Mouse (Mus musculus): Measurements from ENCODE around the gene Sbf1.

Sbf1 gene

DNA sequence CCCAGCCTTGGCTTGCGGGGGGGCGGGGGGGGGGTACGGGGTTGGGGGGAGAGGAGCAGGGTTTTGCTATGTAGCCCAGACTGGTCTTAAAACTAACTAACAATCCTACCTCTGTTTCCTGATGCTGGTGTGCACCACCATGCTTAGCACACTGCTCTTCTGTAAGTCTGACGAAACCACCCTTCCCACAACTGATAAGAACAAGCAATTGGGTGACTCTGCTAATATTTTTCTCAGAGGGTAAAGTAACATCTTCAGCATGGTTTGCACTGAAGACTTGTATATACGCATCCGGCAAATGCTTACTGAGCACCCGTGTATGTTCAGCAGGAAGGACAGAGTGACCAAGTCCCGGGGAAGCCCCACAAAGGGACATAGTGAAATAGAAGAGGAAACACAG is 6.2 kb upstream of the Sbf1 start:
- no peak for DNase-seq (ENCODE audit: low read depth, low spot score)

DNA sequence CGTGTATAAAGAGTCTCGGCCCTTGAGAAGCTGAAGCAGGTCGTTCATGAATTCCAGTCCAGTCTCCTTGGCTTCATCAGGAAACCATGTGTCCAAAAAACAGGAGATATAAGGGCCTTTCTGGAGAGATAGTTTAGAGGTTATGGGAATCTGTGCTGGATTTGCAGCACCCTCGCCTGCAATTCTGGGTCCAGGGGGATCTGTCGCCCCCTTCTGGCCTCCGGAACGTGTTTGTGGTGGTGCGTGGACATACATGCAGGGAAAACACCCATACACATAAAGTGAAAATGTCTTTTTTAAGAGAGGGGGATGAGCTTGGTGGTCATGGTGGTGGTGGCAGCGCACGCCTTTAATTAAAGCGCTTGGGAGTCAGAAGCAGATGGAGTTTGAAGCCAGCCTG is 1.0 kb upstream of the Sbf1 start:
- no peak for DNase-seq (ENCODE audit: low read depth, low spot score)

DNA sequence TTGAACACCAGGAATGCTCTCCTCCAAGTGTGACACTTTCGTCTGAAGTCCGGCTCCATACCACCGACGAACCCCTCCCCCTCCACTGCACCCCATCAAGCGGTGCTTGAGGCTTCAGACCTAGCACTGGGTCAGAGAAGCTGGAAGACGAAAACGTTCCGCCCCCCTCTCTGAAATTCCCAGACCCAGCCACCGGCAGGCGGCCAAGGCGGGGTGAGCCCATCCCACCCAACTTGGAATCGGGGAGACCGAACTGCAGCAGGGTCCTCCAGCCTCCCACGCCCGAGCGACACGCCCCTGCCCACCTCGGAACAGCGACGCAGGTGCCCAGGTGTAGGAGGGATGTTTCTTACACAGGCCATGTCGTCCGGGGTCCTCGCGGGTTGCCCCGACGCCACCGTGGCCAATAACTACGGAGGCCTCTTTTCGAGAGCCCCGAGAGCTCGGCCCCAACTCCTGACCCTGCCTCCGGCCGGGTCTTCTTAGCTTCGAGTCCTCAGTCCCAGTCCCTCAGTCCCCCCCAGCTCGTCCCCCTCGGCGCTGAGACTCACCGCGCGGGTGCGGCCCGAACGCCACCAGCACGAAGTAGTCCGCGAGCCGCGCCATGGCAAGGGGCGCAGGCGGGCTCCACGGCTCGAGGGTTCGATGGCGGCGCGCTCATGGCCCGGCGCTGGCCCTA is 461 bp downstream of the Sbf1 start:
- no peak for DNase-seq (ENCODE audit: low read depth, low spot score)

DNA sequence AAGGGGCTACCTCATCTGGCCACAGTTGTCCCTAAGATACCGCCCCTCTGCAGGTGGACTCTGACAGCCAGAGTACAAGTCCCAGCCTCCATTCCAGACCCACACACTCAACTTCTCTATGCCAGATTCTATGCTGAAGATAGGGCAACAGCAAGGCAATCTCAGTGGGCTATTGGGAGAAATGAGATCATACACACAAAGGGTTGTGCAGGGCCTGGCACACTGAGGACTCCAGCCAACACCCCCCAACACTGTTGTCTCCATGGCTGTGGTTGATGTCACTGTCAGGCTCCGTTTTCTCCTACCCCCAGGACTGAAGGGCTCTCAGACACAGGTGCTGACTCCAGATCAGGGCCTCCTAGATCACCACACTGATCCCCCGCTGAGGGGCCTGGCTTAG is 1.0 kb downstream of the Sbf1 start:
- DNase-seq (ENCODE audit: low read depth, low spot score), result no peak

DNA sequence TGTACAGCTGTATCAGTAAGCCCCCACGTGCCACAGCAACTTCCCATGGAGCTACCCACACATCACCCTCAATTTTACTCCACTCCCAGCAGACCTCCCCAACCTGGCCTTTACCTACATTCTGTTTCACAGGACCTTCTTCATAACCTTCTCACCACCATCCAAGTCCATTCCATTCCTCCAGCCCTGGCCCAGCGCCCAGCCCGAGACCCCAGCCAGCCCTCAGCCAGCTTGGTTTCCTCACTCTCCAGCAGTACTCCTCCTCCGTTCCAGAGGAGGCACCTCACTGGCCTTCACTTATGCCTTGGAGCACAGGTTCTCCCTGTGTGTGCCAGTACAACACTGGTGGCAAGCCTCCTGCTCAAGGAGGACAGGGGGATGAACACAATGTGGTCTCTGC is 1.8 kb downstream of the Sbf1 start:
- DNase-seq (ENCODE audit: low read depth, low spot score), result no peak

DNA sequence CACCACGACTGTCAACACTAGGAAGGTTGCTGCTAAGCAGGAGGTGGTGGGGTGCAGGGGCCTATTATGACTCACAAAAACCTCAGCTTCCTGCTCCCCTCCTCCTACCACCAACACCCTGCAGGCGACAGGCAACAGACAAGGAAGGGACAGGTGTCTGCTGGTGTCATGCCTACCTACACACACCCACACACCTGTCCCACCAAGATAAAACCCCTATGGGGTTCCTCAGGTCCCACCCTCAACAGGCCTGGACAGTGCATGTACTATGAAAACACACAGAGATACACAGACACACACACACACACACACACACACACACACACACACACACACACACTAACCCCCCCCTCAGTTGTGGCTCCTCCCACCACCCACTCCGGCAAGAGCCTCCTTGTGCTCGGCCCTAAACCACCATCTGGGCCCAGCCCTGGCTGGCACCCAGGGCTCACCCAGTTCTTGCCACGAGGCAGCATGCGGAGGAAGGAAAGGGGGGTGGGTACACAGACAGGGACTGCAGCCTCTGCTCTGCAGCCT is 5.1 kb downstream of the Sbf1 start:
- no peak for DNase-seq (ENCODE audit: low read depth, low spot score)

DNA sequence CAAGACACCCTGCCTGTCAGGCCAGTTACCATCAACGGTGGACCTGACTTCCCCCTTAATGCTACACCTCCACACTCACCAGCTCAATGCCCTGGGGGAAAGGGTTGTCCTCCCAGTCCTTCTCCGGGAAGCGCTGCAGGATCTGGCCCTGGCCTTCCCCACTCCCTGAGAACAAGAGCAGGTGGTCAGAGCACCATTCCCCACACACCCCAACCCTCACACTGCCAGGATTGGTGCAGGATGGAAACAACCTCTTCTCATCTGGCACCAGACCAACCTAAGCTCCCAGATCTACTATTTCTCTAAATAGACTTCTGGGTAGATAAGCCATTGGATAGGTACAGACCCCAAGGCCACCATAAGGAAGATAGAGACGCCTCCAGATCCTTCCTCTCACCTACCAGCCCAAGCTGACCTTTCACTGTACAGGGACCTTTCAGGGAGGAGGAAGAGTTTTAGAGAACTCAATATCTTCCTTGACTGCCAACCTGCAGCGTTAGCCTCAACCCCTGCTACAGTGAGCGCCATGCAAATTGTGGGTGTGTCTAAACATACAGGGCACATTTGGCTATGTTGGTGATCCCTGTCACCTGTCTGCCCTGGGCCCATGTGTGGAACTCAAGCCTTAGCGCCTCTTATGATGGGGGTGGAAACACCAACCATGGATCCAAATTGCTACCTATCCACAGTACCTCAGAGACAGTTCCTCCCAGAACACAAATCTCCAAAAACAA is 6.5 kb downstream of the Sbf1 start:
- no peak for DNase-seq (ENCODE audit: low read depth, low spot score)

DNA sequence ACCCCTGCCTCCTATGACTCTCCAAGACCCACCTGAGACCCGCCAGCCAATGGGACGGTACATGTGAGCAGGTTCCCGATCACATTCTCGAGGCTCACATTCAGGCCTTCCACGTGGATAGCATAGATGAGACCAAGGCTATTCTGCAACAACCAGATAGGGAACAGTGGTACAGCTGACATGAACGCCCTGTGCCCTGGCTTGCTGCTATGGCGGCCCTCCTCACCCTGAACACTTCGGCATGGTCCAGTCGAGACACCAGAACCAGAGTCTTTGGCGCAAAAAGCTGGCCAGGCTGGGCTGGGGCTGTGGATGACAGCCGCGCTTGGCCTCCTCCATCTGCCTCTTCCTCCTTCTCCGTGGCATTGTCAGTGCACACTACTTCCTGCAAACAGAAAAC is 7.7 kb downstream of the Sbf1 start:
- no peak for DNase-seq (ENCODE audit: low read depth, low spot score)

DNA sequence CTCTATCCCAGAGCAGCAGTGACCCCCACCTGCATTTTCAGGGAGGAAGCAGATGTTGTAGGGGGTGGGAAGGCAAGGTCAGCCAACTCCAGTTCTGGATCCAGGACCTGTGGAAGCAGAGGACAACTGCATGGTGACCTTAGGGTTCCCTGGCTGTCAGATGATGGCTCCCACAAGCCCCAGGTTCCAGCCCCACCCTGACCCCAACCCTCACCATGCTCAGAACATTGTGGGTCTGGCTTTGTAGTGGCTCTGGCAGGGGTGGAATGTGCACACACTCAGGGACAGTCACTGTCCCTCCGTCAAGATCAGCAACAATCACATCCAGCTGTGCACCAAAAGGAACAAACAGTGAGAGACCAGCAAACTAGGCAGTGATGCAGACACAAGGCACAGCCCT is 9.1 kb downstream of the Sbf1 start:
- DNase-seq (ENCODE audit: low read depth, low spot score), result no peak

DNA sequence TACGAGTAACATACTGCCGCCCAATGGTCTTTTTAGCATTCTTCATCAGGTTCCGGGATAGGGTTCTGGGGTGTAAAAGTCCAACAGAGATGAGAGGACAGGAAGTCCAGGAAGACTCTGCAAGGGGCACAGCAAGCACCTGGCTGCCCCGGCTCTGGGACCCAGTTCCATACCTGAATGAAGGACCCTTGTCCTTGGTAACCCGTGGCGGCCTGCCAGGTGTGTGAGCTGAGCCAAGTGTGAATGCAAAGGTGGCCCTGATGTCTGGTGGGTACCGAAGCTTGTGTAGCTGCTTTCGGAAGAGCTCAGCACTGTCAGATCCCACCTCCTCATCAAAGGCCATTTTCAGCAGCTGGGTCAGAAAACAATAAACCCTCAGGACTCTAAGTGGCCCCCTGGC is 14.5 kb downstream of the Sbf1 start:
- DNase-seq (ENCODE audit: low read depth, low spot score), result no peak

DNA sequence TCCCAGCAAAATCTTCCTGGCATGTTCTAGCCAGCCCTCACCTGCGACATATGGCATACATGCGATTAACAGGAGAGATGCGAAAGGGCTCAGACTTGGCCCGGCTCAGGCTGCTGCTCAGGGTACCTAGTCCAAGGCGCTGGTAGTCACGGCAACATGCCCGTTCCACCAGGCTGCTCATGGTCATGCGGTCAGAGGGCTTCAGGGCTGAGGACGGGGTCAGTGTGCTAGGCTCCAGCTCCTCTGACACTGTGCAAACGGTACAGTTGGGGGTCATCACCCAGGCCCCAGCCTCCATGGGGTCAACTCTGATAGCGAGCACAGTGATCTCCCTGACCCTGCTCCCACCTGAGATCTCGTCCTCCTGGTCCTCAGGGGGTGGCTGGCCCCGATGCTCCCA is 14.9 kb downstream of the Sbf1 start:
- no peak for DNase-seq (ENCODE audit: low read depth, low spot score)

DNA sequence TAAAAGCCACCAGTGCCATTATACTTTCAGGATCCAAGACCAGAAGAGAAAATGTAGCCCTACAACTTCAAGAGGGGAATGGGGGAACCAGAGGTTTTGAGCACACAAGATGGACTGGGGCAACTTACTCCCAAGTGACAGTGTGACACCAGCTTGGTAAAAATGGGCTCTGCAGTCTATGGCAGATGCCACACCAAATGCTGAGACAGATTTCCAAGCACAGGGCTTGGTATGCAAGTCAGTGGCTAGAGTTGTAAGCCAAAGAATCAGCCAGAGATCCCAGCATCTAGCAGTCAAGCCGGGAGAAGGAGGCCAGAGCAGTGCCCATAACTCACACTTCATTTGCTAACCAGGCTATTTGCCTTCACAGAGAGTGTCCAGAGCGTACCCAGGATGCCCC is 17.4 kb downstream of the Sbf1 start:
- DNase-seq (ENCODE audit: low read depth, low spot score), result no peak

DNA sequence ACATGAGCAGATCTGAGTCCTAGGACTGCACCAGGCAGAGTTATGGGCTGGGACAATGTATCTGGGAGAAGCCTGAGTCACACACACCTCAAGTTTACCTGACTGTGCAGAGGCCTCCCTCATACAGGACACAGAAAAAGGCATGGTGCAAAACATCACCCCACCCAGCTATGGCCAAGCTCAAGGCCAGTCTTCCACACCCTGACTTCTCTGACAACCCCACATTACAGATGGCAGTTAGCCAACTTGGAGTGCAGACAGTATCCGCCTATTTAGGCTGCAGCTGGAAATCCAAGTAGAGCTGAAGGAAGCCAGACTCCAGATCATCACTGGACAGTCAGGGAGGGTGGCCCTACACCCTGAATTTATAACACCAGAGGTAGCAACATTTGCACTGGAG is 18.6 kb downstream of the Sbf1 start:
- no peak for DNase-seq (ENCODE audit: low read depth, low spot score)

DNA sequence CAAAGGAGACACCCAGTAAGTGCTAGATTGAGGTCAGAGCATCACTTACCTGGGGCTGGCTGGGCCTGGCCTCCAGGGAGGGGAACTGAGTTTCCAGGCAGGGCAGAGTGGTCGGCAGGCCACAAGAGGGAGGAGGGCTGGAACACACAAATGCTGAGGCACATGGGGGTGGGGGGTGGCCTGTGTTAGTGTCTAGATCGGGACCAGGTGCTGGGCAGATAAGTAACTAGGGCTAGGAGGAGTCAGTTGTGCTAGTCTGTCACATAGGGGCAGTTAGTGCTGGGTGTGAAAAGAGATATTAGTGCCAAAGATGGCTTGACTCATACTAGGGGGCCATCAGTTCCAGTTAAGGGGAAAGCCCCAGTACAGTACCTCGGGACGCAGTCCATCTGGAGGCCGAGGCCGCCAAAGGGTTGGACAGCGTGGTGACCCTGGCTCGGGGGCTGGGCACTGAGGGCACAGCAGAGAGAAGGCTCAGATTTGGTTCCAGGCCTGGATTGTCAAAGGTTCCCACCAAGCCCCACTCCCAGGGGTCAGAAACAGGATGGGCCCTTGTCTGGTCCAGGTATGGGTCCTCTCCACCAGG is 19.4 kb downstream of the Sbf1 start:
- DNase-seq (ENCODE audit: low read depth, low spot score), result no peak

DNA sequence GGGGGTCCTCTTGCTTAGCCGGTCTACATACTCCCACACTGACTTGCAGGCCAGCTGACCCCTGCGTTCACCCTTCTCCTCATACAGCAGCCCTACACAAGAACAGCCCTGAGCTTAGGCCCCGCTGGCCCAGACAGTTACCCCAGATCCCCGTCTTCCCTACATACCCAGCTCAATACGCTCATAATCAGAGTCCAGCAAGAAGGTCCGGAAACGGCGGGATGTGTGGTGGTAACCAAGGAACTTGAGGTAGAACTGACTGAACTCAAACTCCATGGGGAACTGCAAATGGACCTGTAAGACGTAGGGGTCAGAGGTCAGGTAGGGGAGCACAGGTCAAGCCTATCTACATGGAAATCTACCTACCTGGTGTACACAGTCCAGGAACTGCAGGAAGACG is 21.3 kb downstream of the Sbf1 start:
- DNase-seq (ENCODE audit: low read depth, low spot score), result no peak

DNA sequence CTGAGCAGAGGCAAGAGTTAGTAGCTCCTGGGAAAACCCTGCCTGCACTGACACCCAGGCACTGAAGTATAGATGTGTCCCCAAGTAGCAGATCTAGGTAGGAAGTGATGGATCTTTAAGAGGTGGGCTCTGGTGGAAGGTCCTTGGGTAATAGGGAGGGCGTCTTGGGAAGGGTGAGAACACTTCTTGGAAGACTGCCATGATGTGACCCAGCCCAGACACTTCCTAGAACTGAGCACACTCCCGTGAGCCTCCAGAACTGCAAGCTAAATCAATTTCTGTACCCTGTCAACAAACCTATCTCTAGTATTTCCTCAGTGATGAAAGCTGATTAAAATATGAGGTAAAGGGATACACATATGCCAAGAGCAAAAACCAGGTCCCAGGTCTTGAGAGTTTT is 22.3 kb downstream of the Sbf1 start:
- no peak for DNase-seq (ENCODE audit: low read depth, low spot score)

DNA sequence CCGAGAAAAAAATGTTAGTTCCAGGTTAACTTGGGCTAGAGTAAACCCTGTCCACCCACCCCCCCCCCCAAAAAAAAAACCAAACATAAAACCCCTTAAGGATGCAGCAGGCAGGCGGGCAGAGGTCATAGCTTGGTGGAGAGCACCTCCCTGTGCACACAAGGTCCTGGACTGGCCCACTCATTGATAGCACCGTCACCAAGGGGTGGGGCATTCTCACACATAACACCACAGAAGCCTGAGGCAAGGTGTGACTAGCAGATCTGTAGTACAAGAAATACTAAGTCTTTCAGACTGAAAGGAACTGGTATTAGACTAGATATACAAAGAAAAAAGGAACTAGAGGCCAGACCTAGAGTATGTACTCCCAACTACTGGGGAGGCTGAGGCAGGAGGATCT is 23.6 kb downstream of the Sbf1 start:
- DNase-seq (ENCODE audit: low read depth, low spot score), result no peak

DNA sequence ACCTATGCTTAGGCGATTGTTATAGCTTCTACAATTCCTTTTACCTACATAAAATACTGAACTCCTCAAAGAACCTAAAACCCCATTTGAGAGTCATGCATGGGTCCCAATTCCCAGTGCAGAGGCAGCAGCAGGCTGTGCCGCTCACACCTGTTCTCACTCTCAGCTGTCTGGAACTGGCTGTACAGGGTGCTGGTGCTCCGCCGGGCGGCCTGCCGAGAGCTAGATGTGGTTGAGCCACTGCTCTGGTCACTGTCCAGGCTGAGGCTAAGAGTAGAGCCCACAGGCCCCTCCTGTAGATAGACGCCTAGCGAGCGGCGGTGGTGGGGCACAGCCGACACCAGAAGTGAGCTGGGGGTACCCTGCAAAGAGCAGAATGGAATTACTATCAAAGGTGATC is 25.7 kb downstream of the Sbf1 start:
- DNase-seq (ENCODE audit: low read depth, low spot score), result no peak

DNA sequence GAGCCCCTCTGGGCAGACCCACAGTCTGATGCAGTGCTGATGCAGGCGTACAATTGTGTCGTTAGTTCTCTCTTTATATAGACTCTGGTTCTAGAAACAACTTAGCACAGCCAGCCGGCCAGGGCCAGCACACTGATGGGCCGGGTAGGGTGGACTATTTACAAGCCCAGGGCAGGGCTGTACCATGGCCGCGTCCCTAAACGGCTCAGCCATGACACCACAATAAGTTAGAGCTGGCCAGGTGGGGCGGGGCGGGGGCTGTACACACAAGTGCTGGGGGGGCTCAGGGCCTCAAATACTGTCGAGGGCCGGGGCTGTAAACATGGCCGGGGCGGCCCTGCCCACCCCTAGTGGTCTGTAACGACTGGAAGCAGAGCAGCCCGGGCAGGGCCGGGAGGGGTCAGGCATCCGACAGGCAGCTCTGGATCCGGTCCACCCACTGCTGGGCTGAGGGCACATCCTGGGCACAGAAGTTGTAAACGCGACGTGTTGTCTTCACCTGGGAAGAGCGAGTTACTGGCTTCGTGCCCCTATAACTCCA is 26.8 kb downstream of the Sbf1 start:
- DNase-seq (ENCODE audit: low read depth, low spot score), result no peak

DNA sequence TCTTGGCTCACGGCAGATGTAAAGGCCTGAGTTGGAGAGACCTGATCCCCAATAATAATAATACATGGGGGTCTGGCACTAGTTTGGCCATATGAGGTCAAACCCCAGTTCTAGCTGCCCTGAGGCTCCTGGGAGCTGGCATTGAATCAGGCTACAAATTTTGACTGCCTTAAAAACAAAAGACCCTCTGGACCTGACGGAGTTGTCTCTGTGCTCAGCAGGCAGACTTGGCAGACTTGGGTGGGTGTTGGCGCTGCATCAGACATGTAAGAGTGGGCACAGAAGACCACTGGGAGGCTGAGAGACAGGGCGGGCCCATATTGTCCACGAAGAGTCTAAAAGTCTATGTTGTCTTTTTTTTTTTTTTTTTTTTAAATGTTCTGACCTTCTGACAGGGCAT is 28.5 kb downstream of the Sbf1 start:
- DNase-seq (ENCODE audit: low read depth, low spot score), result no peak

DNA sequence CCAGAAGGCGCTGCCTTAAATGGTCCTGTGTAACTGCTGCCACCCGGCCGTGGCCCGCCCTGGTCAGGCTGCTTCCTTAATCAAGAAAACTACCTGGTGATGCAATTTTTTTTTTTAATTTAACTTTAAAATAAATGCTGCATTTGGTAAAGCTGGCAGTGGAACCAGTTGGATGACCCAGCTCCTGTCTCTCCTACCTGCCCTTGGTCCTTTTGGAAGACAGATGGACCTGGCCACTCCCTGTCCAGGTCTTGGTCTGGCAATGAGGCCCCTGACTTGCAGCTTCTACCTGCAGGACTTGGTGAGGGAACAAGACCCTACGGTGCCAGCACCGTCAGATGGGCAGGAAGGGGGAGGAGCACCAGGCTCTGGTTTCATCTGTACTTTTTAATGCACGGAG is 29.0 kb downstream of the Sbf1 start:
- DNase-seq (ENCODE audit: low read depth, low spot score), result no peak

DNA sequence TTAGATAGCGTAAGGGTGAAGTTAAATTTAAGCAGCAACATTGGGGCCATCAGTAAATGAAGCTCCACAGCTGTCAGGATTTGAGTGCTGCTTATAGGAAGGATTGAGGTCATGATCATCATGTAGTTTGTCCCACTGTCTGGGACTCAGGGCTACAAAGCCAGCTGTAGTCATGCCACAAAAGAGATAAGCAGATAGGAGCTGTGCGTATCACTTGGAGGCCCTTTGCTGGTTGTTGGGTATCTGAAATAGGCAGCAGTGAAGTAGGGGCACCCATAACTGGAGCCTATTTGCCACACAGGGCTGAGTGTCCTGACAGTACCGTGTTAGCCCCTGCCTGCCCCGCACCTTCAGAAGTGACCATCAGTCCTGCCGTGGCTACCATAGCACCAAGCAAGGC is 29.6 kb downstream of the Sbf1 start:
- no peak for DNase-seq (ENCODE audit: low read depth, low spot score)

DNA sequence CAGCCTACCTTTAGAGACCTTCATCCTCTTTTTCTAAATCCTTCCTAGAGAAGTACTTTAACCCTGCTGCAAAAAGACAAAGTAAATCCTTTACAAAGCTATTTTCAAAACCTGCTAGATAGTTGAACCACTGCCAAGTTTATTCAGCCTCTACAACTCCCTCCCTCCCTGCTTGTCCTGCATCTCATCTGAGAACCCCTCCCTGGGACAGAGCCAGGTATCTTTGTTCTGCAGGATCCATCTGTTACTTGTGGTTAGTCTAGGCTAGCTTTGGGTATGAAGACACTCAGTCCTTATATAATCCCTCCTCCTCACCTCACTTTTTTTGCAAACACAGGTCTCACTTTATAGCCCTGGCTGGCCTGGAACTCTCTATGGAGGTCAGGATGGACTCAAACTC is 30.1 kb downstream of the Sbf1 start:
- DNase-seq (ENCODE audit: low read depth, low spot score), result no peak
